Mouse (Mus musculus): ENCODE measurements at regions not wholly inside any gene's neighbourhood (a gene's known extent, or its start where the extent isn't known, plus 50 kb on each side); places are given as distances from the start of the nearest gene placed in this dataset.

DNA sequence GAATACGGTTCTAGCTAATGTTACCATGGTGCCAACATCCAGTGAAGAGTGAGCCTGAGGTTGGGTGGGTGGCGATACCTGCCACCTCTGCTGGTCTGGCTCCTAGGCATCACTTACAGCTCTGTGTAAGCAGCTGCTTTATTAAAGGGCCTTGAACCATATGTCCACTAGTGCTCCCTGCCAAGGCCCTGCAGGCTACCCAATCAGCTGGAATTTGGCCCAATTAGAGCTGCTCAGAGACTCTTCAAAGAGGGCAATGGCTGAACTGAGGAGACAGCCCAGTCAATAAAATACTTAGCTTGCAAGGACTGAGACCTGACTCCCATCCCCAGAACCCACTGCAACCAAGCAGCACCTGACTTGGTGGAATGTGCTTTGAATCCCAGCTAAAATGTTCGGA, 270.9 kb upstream of the Stt3b start:
- 84% methylated on average over 3 of the region's 3 CpGs for WGBS

GRCm38 (mm10) chr9:115583548-115583947, 273.3 kb upstream of the Stt3b start:
- TF ChIP-seq POLR2A (IDR thresholded peaks at IDR 0.05; ENCODE audit: borderline replicate concordance, extremely low read depth, low read depth, low read length) (no peak), CTCF (IDR thresholded peaks at IDR 0.05; ENCODE audit: insufficient read depth, low read length) (no peak)
- whole genome bisulfite sequencing = 77% methylated on average over 11 of the region's 11 CpGs
- no peak overlapping the region for H3K4me3 ChIP-seq (replicated peaks; ENCODE audit: extremely low read depth, low read depth, low read length)
- DNase-seq = no peak
- no peaks in the 10 kb centered on the region for H3K4me1 ChIP-seq (ENCODE audit: control insufficient read depth, insufficient read depth, low read length)

More for the DNA sequence above, 270.9 kb upstream of the Stt3b start:
- DNase-seq = no peak
- Histone ChIP-seq H3K4me3 (replicated peaks; ENCODE audit: extremely low read depth, low read depth, low read length) (no peak overlapping the region), H3K4me1 (ENCODE audit: control insufficient read depth, insufficient read depth, low read length) (no peaks in the 10 kb centered on the region)
- TF ChIP-seq CTCF (IDR thresholded peaks at IDR 0.05; ENCODE audit: insufficient read depth, low read length) (no peak), POLR2A (IDR thresholded peaks at IDR 0.05; ENCODE audit: borderline replicate concordance, extremely low read depth, low read depth, low read length) (no peak)

- TF ChIP-seq CTCF (IDR thresholded peaks at IDR 0.05; ENCODE audit: insufficient read depth, low read length) (no peak), POLR2A (IDR thresholded peaks at IDR 0.05; ENCODE audit: borderline replicate concordance, extremely low read depth, low read depth, low read length) (no peak)
- WGBS = 75% methylated on average over 7 of the region's 7 CpGs
- no peak for DNase-seq
- Histone ChIP-seq H3K4me3 (replicated peaks; ENCODE audit: extremely low read depth, low read depth, low read length) (no peak overlapping the region), H3K4me1 (ENCODE audit: control insufficient read depth, insufficient read depth, low read length) (no peaks in the 10 kb centered on the region)
These were observed 274.7 kb upstream of the Stt3b start for GRCm38 (mm10) chr9:115584874-115585273.

GRCm38 (mm10) chr9:115592466-115592865, 282.2 kb upstream of the Stt3b start:
- no peak for TF ChIP-seq CTCF (IDR thresholded peaks at IDR 0.05; ENCODE audit: insufficient read depth, low read length)
- no peaks in the 10 kb centered on the region for H3K4me1 ChIP-seq (ENCODE audit: control insufficient read depth, insufficient read depth, low read length)
- 73% methylated on average over 5 of the region's 5 CpGs for WGBS
- no peak overlapping the region for H3K4me3 ChIP-seq (replicated peaks; ENCODE audit: extremely low read depth, low read depth, low read length)
- DNase-seq = no peak

- H3K4me3 ChIP-seq (replicated peaks; ENCODE audit: extremely low read depth, low read depth, low read length) = no peak overlapping the region
- H3K4me1 ChIP-seq (ENCODE audit: control insufficient read depth, insufficient read depth, low read length) = no peaks in the 10 kb centered on the region
- DNase-seq = no peak
- 83% methylated on average over 9 of the region's 9 CpGs for WGBS
- TF ChIP-seq CTCF (IDR thresholded peaks at IDR 0.05; ENCODE audit: insufficient read depth, low read length) (no peak), POLR2A (IDR thresholded peaks at IDR 0.05; ENCODE audit: borderline replicate concordance, extremely low read depth, low read depth, low read length) (no peak)
These were observed 290.0 kb upstream of the Stt3b start for GRCm38 (mm10) chr9:115600228-115600627.

DNA sequence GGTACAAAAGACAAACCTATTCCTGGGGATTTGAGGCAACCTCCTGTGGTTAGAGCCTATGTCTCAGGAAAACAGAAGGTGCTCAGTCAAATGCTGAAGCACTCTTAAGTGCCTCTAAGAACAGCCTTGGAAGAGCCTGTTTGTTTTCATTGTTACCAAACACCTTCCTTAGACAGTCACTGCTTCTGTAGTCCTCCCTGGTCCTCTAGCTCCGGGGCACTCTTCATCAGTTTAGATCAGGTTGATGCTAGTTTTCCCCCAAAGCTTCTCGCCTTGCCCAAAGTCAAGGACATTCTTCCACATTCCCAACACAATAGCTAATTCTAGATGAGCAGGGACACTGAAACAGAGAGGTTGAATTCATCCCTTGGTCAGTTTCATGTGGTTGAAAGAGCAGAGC, 290.6 kb upstream of the Stt3b start:
- no peaks in the 10 kb centered on the region for H3K4me1 ChIP-seq (ENCODE audit: control insufficient read depth, insufficient read depth, low read length)
- H3K4me3 ChIP-seq (replicated peaks; ENCODE audit: extremely low read depth, low read depth, low read length) = no peak overlapping the region
- no peak for TF ChIP-seq POLR2A (IDR thresholded peaks at IDR 0.05; ENCODE audit: borderline replicate concordance, extremely low read depth, low read depth, low read length)
- TF ChIP-seq CTCF (IDR thresholded peaks at IDR 0.05; ENCODE audit: insufficient read depth, low read length) = no peak
- WGBS = 68% methylated on average over 2 of the region's 2 CpGs
- no peak for DNase-seq

DNA sequence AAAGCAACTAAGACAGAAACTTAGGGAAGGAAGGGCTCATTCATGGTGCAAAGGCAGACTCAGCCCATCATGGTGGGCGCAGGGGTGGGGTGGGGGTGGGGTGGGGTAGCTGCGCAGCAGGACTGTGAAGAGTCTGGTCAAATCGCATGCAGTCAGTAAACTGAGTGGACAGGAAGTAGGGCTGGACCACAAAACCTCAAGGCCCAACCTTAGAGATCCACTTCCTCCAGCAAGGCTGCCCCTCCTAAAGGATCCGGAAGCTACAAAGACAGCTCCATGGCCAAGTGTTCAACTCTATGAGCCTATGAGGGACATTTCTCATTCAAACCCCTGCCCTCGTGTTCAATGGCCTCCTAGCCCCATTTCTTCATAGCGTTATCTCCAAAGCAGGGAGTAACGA, 292.6 kb upstream of the Stt3b start:
- WGBS = 95% methylated on average over 7 of the region's 7 CpGs
- TF ChIP-seq POLR2A (IDR thresholded peaks at IDR 0.05; ENCODE audit: borderline replicate concordance, extremely low read depth, low read depth, low read length) (no peak), CTCF (IDR thresholded peaks at IDR 0.05; ENCODE audit: insufficient read depth, low read length) (no peak)
- Histone ChIP-seq H3K4me3 (replicated peaks; ENCODE audit: extremely low read depth, low read depth, low read length) (no peak overlapping the region), H3K4me1 (ENCODE audit: control insufficient read depth, insufficient read depth, low read length) (no peaks in the 10 kb centered on the region)
- no peak for DNase-seq

DNA sequence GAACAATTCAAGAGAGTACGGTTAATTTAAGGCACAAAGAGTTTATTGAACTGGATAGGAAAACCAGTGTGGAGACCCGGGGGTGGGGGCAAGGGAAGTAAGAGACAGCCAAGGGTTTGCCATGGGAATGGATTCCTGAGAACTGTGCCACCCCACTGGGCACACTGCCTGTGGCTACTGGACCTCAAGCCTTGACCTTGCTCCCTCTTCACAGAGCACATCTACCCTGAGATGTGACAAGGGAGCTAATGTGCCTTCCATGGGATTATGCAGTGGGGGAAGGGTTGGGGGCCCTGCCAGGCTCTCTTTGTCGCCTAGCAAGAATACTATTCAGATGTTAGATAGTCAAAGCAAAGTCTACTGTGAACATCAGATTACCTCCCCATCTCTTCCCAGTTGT, 294.2 kb upstream of the Stt3b start:
- WGBS = 85% methylated on average over 3 of the region's 3 CpGs
- H3K4me3 ChIP-seq (replicated peaks; ENCODE audit: extremely low read depth, low read depth, low read length) = no peak overlapping the region
- H3K4me1 ChIP-seq (ENCODE audit: control insufficient read depth, insufficient read depth, low read length) = no peaks in the 10 kb centered on the region; the same call in 1 of the 2 replicates
- DNase-seq = no peak
- TF ChIP-seq CTCF (IDR thresholded peaks at IDR 0.05; ENCODE audit: insufficient read depth, low read length) (no peak), POLR2A (IDR thresholded peaks at IDR 0.05; ENCODE audit: borderline replicate concordance, extremely low read depth, low read depth, low read length) (no peak)

- no peak for DNase-seq
- 89% methylated on average over 14 of the region's 14 CpGs for WGBS
- no peak for TF ChIP-seq POLR2A (IDR thresholded peaks at IDR 0.05; ENCODE audit: borderline replicate concordance, extremely low read depth, low read depth, low read length)
- no peak for TF ChIP-seq CTCF (IDR thresholded peaks at IDR 0.05; ENCODE audit: insufficient read depth, low read length)
- no peak overlapping the region for H3K4me3 ChIP-seq (replicated peaks; ENCODE audit: extremely low read depth, low read depth, low read length)
- H3K4me1 ChIP-seq (ENCODE audit: control insufficient read depth, insufficient read depth, low read length) = no peaks in the 10 kb centered on the region; the same call in 1 of the 2 replicates
These were observed 294.9 kb upstream of the Stt3b start for GRCm38 (mm10) chr9:115604968-115605682.

DNA sequence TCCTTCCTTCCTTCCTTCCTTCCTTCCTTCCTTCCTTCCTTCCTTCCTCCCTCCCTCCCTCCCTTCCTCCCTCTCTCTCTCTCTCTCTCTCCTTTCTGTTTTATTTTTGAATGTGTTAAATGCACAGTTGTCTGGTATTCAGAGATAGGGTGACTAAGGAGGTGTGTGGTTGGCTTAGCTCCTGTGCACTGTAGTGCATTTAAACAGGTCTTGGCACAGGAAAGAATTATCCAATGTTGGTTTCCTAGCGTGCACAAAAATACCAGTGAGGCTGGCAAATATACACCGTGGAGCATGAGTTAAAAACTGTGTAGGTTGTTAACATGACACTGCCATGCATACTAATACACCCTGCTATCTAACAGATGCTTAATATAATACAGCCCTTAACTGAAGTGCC, 297.7 kb upstream of the Stt3b start:
- no peak for DNase-seq
- TF ChIP-seq CTCF (IDR thresholded peaks at IDR 0.05; ENCODE audit: insufficient read depth, low read length) (no peak), POLR2A (IDR thresholded peaks at IDR 0.05; ENCODE audit: borderline replicate concordance, extremely low read depth, low read depth, low read length) (no peak)
- H3K4me1 ChIP-seq (ENCODE audit: control insufficient read depth, insufficient read depth, low read length) = peaks cover 4% of the 10 kb centered on the region; the same call in 1 of the 2 replicates
- no peak overlapping the region for H3K4me3 ChIP-seq (replicated peaks; ENCODE audit: extremely low read depth, low read depth, low read length)
- WGBS = 70% methylated on average over 2 of the region's 2 CpGs
